Mouse (Mus musculus): ENCODE results near the gene Mkks. TPM values are rescaled to one million over a fixed set of nuclear protein-coding genes. Genes with fewer than 3 reads are reported as not detected.

Mkks gene
- polyA plus RNA-seq, 1 experiment from 2014 or later = 13.0 TPM

Other genes with a start within 250 kb of the Mkks start
- gene Snap25, start 177.9 kb downstream of the Mkks start, polyA plus RNA-seq (2014; fragmentation: Nextera tagmentation; extraction: Ambion mirVana) = 53.5 and 85.8 TPM in 2 replicates
- 33.6 and 40.2 TPM in 2 replicates for gene AL731706.2, start 5.7 kb downstream of the Mkks start, polyA plus RNA-seq (2014; fragmentation: Nextera tagmentation; extraction: Ambion mirVana)
- gene Slx4ip, start 171 bp downstream of the Mkks start, polyA plus RNA-seq (2014; fragmentation: Nextera tagmentation; extraction: Ambion mirVana) = 9.4 and 12.1 TPM in 2 replicates
- 24.4 and 25.5 TPM in 2 replicates for gene AL731706.1, start within 50 bp of the Mkks start, polyA plus RNA-seq (2014; fragmentation: Nextera tagmentation; extraction: Ambion mirVana)
- 6.5 and 8.8 TPM in 2 replicates for gene Jag1, start 225.3 kb upstream of the Mkks start, polyA plus RNA-seq (2014; fragmentation: Nextera tagmentation; extraction: Ambion mirVana)

All from forebrain, embryonic 14.5 days (tissue).